Mouse (Mus musculus) kidney, postnatal 4 days (tissue): ENCODE data around the gene Gm20388.
"Not testable (repeated sequence)": the region's sequence is repeated elsewhere in the genome, so short reads cannot be mapped to it uniquely, and the experiment has no call there.

Source experiments
- DNase-seq, 2 experiments: peaks; one replicate each; pipeline ENCODE4 v3.0.0; 2021; ENCODE audit warnings: mixed read lengths in 2 of 2

Gene Gm20388

GRCm38 (mm10) chr8:122611295-122612133 lies 2700.9 kb downstream of the Gm20388 start, which contains the start of the genes Galns and Trappc2l:
Gene Galns, minus strand, starts transcription at chr8:122611463.
Gene Trappc2l, plus strand, starts transcription at chr8:122611640.
- DNase-seq: peak; percentile 97 to 98

GRCm38 (mm10) chr8:122616181-122616905 lies 2705.7 kb downstream of the Gm20388 start:
- peak; percentile 46 to 58 for DNase-seq

- DNase-seq: peak; percentile 93
Measured at GRCm38 (mm10) chr8:122617947-122618546, 2707.4 kb downstream of the Gm20388 start.

- DNase-seq: no peak
Measured at GRCm38 (mm10) chr8:122618660-122619378, 2708.2 kb downstream of the Gm20388 start.

- peak; percentile 37 to 45 for DNase-seq
Measured at GRCm38 (mm10) chr8:122620446-122620845, 2709.8 kb downstream of the Gm20388 start.

- DNase-seq: no peak
Measured at GRCm38 (mm10) chr8:122622727-122623126, 2712.1 kb downstream of the Gm20388 start, which contains the start of gene Pabpn1l. Gene Pabpn1l, minus strand, starts transcription at chr8:122622739.

- no peak for DNase-seq
Measured at GRCm38 (mm10) chr8:122623844-122624642, 2713.4 kb downstream of the Gm20388 start.

GRCm38 (mm10) chr8:122624653-122625052 lies 2714.0 kb downstream of the Gm20388 start:
- no peak for DNase-seq

- no peak for DNase-seq
Measured at GRCm38 (mm10) chr8:122625811-122626210, 2715.2 kb downstream of the Gm20388 start.

GRCm38 (mm10) chr8:122626896-122627295 lies 2716.3 kb downstream of the Gm20388 start:
- no peak for DNase-seq

- no peak for DNase-seq
Measured at GRCm38 (mm10) chr8:122629388-122629787, 2718.7 kb downstream of the Gm20388 start.

GRCm38 (mm10) chr8:122630696-122631095 lies 2720.1 kb downstream of the Gm20388 start:
- peak; percentile 32 to 44 for DNase-seq

GRCm38 (mm10) chr8:122632134-122632533 lies 2721.5 kb downstream of the Gm20388 start:
- not testable (repeated sequence) for DNase-seq

GRCm38 (mm10) chr8:122633205-122633604 lies 2722.6 kb downstream of the Gm20388 start:
- no peak for DNase-seq

GRCm38 (mm10) chr8:122635878-122636802 lies 2725.5 kb downstream of the Gm20388 start:
- DNase-seq: peak; percentile 23 to 50

- DNase-seq: no peak
Measured at GRCm38 (mm10) chr8:122636803-122637175, 2726.1 kb downstream of the Gm20388 start.

- no peak for DNase-seq
Measured at GRCm38 (mm10) chr8:122637230-122637629, 2726.6 kb downstream of the Gm20388 start.

GRCm38 (mm10) chr8:122638601-122639000 lies 2728.0 kb downstream of the Gm20388 start:
- peak in 1 of 2 experiments; percentile 33 for DNase-seq

GRCm38 (mm10) chr8:122639521-122640248 lies 2729.0 kb downstream of the Gm20388 start:
- DNase-seq: peak; percentile 73 to 80

GRCm38 (mm10) chr8:122640825-122641224 lies 2730.2 kb downstream of the Gm20388 start:
- DNase-seq: no peak
